Mouse (Mus musculus): ENCODE measurements around the gene Wtip. TPM values are rescaled to one million over a fixed set of nuclear protein-coding genes. Genes with fewer than 3 reads are reported as not detected.
"Not testable (repeated sequence)": the region's sequence is repeated elsewhere in the genome, so short reads cannot be mapped to it uniquely, and the experiment has no call there.

The Wtip gene
- polyA plus RNA-seq, 1 experiment from 2014 or later, result 3.4 TPM

GRCm38 (mm10) chr7:34094911-34095481, 38.1 kb downstream of the Wtip start, which contains the start of gene Scgb1b30:
Gene Scgb1b30 (plus strand): TSS chr7:34095431.
- no peak for ATAC-seq (replicated peaks; ENCODE audit: low FRiP score)
- Histone ChIP-seq H3K4me1 (replicated peaks; ENCODE audit: control insufficient read depth, insufficient read depth, low read length) (no peaks in the 10 kb centered on the region), H3K4me2 (no peak within 1 kb of the TSS), H3K4me3 (ENCODE audit: low read depth, low read length) (no peak within 1 kb of the TSS), H3K36me3 (ENCODE audit: control insufficient read depth, insufficient read depth, low read length) (no peaks in the 10 kb centered on the region), H3K27ac (ENCODE audit: low read depth, low read length) (no peak within 1 kb of the TSS), H3K27me3 (replicated peaks; ENCODE audit: control insufficient read depth, insufficient read depth, low read length) (no peaks in the 10 kb centered on the region), H3K9ac (ENCODE audit: low read depth, low read length) (no peak within 1 kb of the TSS), H3K9me3 (ENCODE audit: control insufficient read depth, low read length) (peaks cover 2% of the 10 kb centered on the region; the same call in 1 of the 2 replicates)
- WGBS, result 64% methylated on average over 3 of the region's 3 CpGs
- no peak for DNase-seq (ENCODE audit: low spot score)

- not testable (repeated sequence) for H3K9me3 ChIP-seq (ENCODE audit: control insufficient read depth, low read length); H3K4me1 ChIP-seq (replicated peaks; ENCODE audit: control insufficient read depth, insufficient read depth, low read length); H3K27ac ChIP-seq (ENCODE audit: low read depth, low read length); H3K36me3 ChIP-seq (ENCODE audit: control insufficient read depth, insufficient read depth, low read length); ATAC-seq (replicated peaks; ENCODE audit: low FRiP score); H3K9ac ChIP-seq (ENCODE audit: low read depth, low read length); H3K4me2 ChIP-seq; H3K27me3 ChIP-seq (replicated peaks; ENCODE audit: control insufficient read depth, insufficient read depth, low read length); DNase-seq (ENCODE audit: low spot score); H3K4me3 ChIP-seq (ENCODE audit: low read depth, low read length)
- WGBS, result 67% methylated on average over 5 of the region's 5 CpGs
These were observed 64.9 kb downstream of the Wtip start for GRCm38 (mm10) chr7:34068132-34068531.

Other genes with a start within 250 kb of the Wtip start
- gene Scgb2b26, start 188.2 kb downstream of the Wtip start, polyA plus RNA-seq (2014; fragmentation: Nextera tagmentation; extraction: Ambion mirVana), result not detected in 2 replicates
- not detected in 2 replicates for gene Scgb2b27, start 119.3 kb downstream of the Wtip start, polyA plus RNA-seq (2014; fragmentation: Nextera tagmentation; extraction: Ambion mirVana)
- gene Scgb1b27, start 111.8 kb downstream of the Wtip start, polyA plus RNA-seq (2014; fragmentation: Nextera tagmentation; extraction: Ambion mirVana), result not detected in 2 replicates
- not detected in 2 replicates for gene Scgb1b30, start 37.8 kb downstream of the Wtip start, polyA plus RNA-seq (2014; fragmentation: Nextera tagmentation; extraction: Ambion mirVana)
- 226 and 253 TPM in 2 replicates for gene Uba2, start 36.3 kb upstream of the Wtip start, polyA plus RNA-seq (2014; fragmentation: Nextera tagmentation; extraction: Ambion mirVana)
- gene Pdcd2l, start 63.4 kb upstream of the Wtip start, polyA plus RNA-seq (2014; fragmentation: Nextera tagmentation; extraction: Ambion mirVana), result 56.2 and 62.8 TPM in 2 replicates
- 489 and 511 TPM in 2 replicates for gene Gpi1, start 97.1 kb upstream of the Wtip start, polyA plus RNA-seq (2014; fragmentation: Nextera tagmentation; extraction: Ambion mirVana)
- gene Gm6096, start 117.8 kb upstream of the Wtip start, polyA plus RNA-seq (2014; fragmentation: Nextera tagmentation; extraction: Ambion mirVana), result not detected in 2 replicates
- 28.7 and 32.6 TPM in 2 replicates for gene 4931406P16Rik, start 180.3 kb upstream of the Wtip start, polyA plus RNA-seq (2014; fragmentation: Nextera tagmentation; extraction: Ambion mirVana)